Mouse (Mus musculus) stomach, embryonic 16.5 days (tissue): Measurements from ENCODE around the gene Ppp1r1c. TPM values are rescaled to one million over a fixed set of nuclear protein-coding genes. Genes with fewer than 3 reads are reported as not detected.

Experiments
- ATAC-seq: fragments of 200-750 bp; cut with Nextera tagmentation; 2 replicates; pipeline ENCODE4 v1.8.0; 2017; ENCODE audit warnings: moderate number of reproducible peaks, moderate TSS enrichment; ENCODE audit not compliant: insufficient read depth, low FRiP score
- H3K27ac ChIP-seq: fragments of 300-500 bp; sonication (generic); 2 replicates; pipeline ENCODE4 v1.5.1; 2014; ENCODE audit warnings: low read length
- H3K27me3 ChIP-seq: fragments of 300-500 bp; sonication (generic); 2 replicates; pipeline ENCODE4 v1.6.1; 2014; ENCODE audit warnings: low read length, control low read depth, mixed read lengths; ENCODE audit not compliant: control insufficient read depth, insufficient read depth
- H3K36me3 ChIP-seq: fragments of 300-500 bp; sonication (generic); 2 replicates; pipeline ENCODE4 v1.6.1; 2014; ENCODE audit warnings: low read length; ENCODE audit not compliant: control insufficient read depth, insufficient read depth
- H3K4me1 ChIP-seq: fragments of 300-500 bp; sonication (generic); 2 replicates; pipeline ENCODE4 v1.6.1; 2014; ENCODE audit warnings: low read length, control low read depth, mixed read lengths; ENCODE audit not compliant: control insufficient read depth, insufficient read depth
- H3K4me2 ChIP-seq: fragments of 300-500 bp; sonication (generic); 2 replicates; pipeline ENCODE4 v1.6.1; 2014; ENCODE audit warnings: low read depth, low read length, mixed read lengths
- H3K4me3 ChIP-seq: fragments of 300-500 bp; sonication (generic); replicated peaks from 2 replicates; pipeline ENCODE4 v1.5.1; 2014; ENCODE audit warnings: mild to moderate bottlenecking, low read length
- H3K9ac ChIP-seq: fragments of 300-500 bp; sonication (generic); 2 replicates; pipeline ENCODE4 v1.6.1; 2014; ENCODE audit warnings: low read length
- H3K9me3 ChIP-seq: fragments of 300-500 bp; sonication (generic); replicated peaks from 2 replicates; pipeline ENCODE4 v1.6.1; 2016; ENCODE audit warnings: low read length, control low read depth; ENCODE audit not compliant: control insufficient read depth
- WGBS: fragments of 180-500 bp; shearing (Covaris S2); extraction: QIAGEN DNeasy Blood & Tissue Kit; methylation state at CpG from one replicate; pipeline ENCODE4 v1.1.7; 2014; 5-methylcytosine and 5-hydroxymethylcytosine counted together
- polyA plus RNA-seq: library from polyadenylated mRNA; unstranded; fragments of >200 nt; fragmentation: Nextera tagmentation; extraction: Ambion mirVana; gene quantifications from 2 replicates; pipeline ENCODE4 v1.2.1, GENCODE M21; 2015

Ppp1r1c gene
- polyA plus RNA-seq, 1 experiment from 2014 or later, result not detected

DNA sequence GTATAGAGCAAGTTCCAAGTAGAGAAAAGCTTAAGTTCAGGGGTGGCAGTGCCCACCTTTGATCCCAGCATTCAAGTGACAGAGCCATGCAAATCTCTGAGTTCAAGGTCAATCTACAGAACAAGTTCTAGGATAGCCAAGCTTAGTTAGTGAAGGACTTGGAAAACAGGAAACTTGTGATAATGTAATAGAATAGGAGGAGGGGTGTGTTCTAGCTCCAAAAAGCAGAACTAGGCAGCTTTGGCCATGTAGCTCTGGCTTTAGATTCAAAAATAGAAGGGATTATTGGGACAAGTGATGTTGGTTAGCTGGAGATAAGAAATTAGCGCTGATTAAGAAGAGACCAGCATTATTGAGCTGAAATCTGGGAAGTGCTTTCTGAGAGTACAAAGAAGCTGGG is 149.3 kb downstream of the Ppp1r1c start:
- no peak overlapping the region for H3K4me3 ChIP-seq
- H3K27ac ChIP-seq, result no peak overlapping the region
- H3K4me1 ChIP-seq, result no peaks in the 10 kb centered on the region
- H3K9me3 ChIP-seq, result no peaks in the 10 kb centered on the region
- WGBS, result 83% methylated on average over 1 of the region's 1 CpGs
- no peak overlapping the region for H3K4me2 ChIP-seq
- ATAC-seq, result no peak
- no peaks in the 10 kb centered on the region for H3K27me3 ChIP-seq
- no peak overlapping the region for H3K9ac ChIP-seq
- no peaks in the 10 kb centered on the region for H3K36me3 ChIP-seq

DNA sequence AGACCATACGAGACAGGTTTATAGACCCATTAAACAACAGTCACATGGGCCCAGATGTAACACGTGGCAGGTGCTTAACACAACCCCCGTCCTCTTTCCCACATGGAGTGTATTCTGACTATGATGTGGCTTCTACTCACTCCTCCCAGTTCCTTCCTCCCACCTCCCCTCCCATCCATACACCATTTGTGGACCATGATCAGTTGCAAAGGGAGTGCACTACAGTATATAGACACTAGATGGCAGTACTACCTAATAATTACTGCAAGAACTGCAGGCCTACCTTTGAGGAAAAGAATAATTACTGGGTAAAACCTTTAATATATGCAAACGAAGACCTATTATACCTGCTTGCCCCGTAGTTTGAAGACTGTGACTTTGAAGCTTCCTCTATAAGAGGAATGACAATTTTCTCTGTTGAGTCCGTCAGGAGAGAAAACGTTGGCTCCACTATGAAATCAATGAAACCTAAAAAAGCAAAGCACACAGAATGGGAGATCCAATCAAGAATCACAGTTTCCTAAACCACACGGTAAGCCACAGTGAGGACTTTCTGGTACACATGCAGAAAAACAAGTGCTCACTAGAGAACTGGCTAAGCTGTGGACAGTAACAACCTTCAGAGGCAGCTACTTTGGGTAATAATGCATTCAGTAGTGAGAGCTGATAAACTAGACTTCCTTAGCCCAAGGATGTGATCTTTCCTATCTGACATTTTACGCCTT is 157.9 kb downstream of the Ppp1r1c start:
- 38% methylated on average over 9 of the region's 9 CpGs for WGBS
- ATAC-seq, result peak; percentile 47; the same call in 1 of the 2 replicates
- H3K4me1 ChIP-seq, result no peaks in the 10 kb centered on the region

More for the DNA sequence above, 157.9 kb downstream of the Ppp1r1c start:
- Histone ChIP-seq H3K4me3 (no peak overlapping the region), H3K27me3 (no peaks in the 10 kb centered on the region), H3K27ac (no peak overlapping the region), H3K9me3 (no peaks in the 10 kb centered on the region), H3K9ac (no peak overlapping the region), H3K4me2 (no peak overlapping the region), H3K36me3 (no peaks in the 10 kb centered on the region)

Other genes with a start within 250 kb of the Ppp1r1c start
- 19.7 and 20.7 TPM in 2 replicates for gene Itprid2, start 72.4 kb upstream of the Ppp1r1c start, polyA plus RNA-seq